Mouse (Mus musculus) heart, embryonic 11.5 days (tissue): ENCODE results near the gene Cecr2. TPM values are rescaled to one million over a fixed set of nuclear protein-coding genes. Genes with fewer than 3 reads are reported as not detected.

Source experiments
- ATAC-seq: fragments of 200-750 bp; cut with Nextera tagmentation; replicated peaks from 2 replicates; pipeline ENCODE4 v1.8.0; 2017; ENCODE audit warnings: moderate library complexity; ENCODE audit not compliant: insufficient number of reproducible peaks, low FRiP score, low TSS enrichment
- H3K27ac ChIP-seq: fragments of 300-500 bp; sonication (generic); 2 replicates; pipeline ENCODE4 v1.5.1; 2014; ENCODE audit warnings: mild to moderate bottlenecking, low read depth, low read length
- H3K27me3 ChIP-seq: fragments of 300-500 bp; sonication (generic); 2 replicates; pipeline ENCODE4 v1.6.1; 2014; ENCODE audit warnings: mild to moderate bottlenecking, low read length, mixed read lengths; ENCODE audit not compliant: control insufficient read depth, insufficient read depth
- H3K36me3 ChIP-seq: fragments of 300-500 bp; sonication (generic); 2 replicates; pipeline ENCODE4 v1.6.1; 2014; ENCODE audit warnings: mild to moderate bottlenecking, low read length, moderate library complexity, mixed read lengths; ENCODE audit not compliant: control insufficient read depth, insufficient read depth
- H3K4me1 ChIP-seq: fragments of 300-500 bp; sonication (generic); 2 replicates; pipeline ENCODE4 v1.6.1; 2014; ENCODE audit warnings: low read length; ENCODE audit not compliant: control insufficient read depth, insufficient read depth
- H3K4me2 ChIP-seq: fragments of 300-500 bp; sonication (generic); 2 replicates; pipeline ENCODE4 v1.6.1; 2014; ENCODE audit warnings: mild to moderate bottlenecking, moderate library complexity
- H3K4me3 ChIP-seq: fragments of 300-500 bp; sonication (generic); 2 replicates; pipeline ENCODE4 v1.5.1; 2014; ENCODE audit warnings: low read depth, low read length
- H3K9ac ChIP-seq: fragments of 300-500 bp; sonication (generic); 2 replicates; pipeline ENCODE4 v1.6.1; 2014; ENCODE audit warnings: mild to moderate bottlenecking, low read depth, low read length, moderate library complexity
- H3K9me3 ChIP-seq: fragments of 300-500 bp; sonication (generic); replicated peaks from 2 replicates; pipeline ENCODE4 v1.6.1; 2016; ENCODE audit warnings: low read length; ENCODE audit not compliant: control insufficient read depth
- WGBS: fragments of 180-500 bp; shearing (Covaris S2); extraction: QIAGEN DNeasy Blood & Tissue Kit; methylation state at CpG from one replicate; pipeline ENCODE4 v1.1.7; 2014; ENCODE audit not compliant: insufficient replicate concordance; 5-methylcytosine and 5-hydroxymethylcytosine counted together
- polyA plus RNA-seq: library from polyadenylated mRNA; unstranded; fragments of >200 nt; fragmentation: Nextera tagmentation; extraction: Ambion mirVana; gene quantifications from 2 replicates; pipeline ENCODE4 v1.2.1, GENCODE M21; 2014

Gene Cecr2
- polyA plus RNA-seq, 1 experiment from 2014 or later, result 4.2 TPM

GRCm38 (mm10) chr6:120788904-120789303, 122.7 kb downstream of the Cecr2 start:
- Histone ChIP-seq H3K36me3 (peaks cover 6% of the 10 kb centered on the region), H3K27ac (no peak overlapping the region), H3K4me3 (no peak overlapping the region), H3K9me3 (no peaks in the 10 kb centered on the region), H3K4me1 (peaks cover 4% of the 10 kb centered on the region), H3K4me2 (no peak overlapping the region), H3K27me3 (no peaks in the 10 kb centered on the region), H3K9ac (no peak overlapping the region)
- no peak for ATAC-seq

GRCm38 (mm10) chr6:120790153-120790552, 124.0 kb downstream of the Cecr2 start:
- 72% methylated on average over 11 of the region's 11 CpGs for WGBS
- no peak overlapping the region for H3K4me2 ChIP-seq

GRCm38 (mm10) chr6:120790717-120791116, 124.5 kb downstream of the Cecr2 start:
- Histone ChIP-seq H3K9me3 (no peaks in the 10 kb centered on the region), H3K4me2 (no peak overlapping the region), H3K27ac (no peak overlapping the region), H3K9ac (no peak overlapping the region), H3K27me3 (no peaks in the 10 kb centered on the region), H3K36me3 (peaks cover 13% of the 10 kb centered on the region), H3K4me1 (peaks cover 2% of the 10 kb centered on the region), H3K4me3 (no peak overlapping the region)
- WGBS, result 81% methylated on average over 5 of the region's 5 CpGs
- ATAC-seq, result no peak

More at GRCm38 (mm10) chr6:120790153-120790552, 124.0 kb downstream of the Cecr2 start:
- no peaks in the 10 kb centered on the region for H3K27me3 ChIP-seq
- ATAC-seq, result no peak
- H3K36me3 ChIP-seq, result peaks cover 12% of the 10 kb centered on the region
- no peaks in the 10 kb centered on the region for H3K9me3 ChIP-seq
- peaks cover 2% of the 10 kb centered on the region for H3K4me1 ChIP-seq
- no peak overlapping the region for H3K9ac ChIP-seq
- no peak overlapping the region for H3K4me3 ChIP-seq
- no peak overlapping the region for H3K27ac ChIP-seq

- 87% methylated on average over 8 of the region's 8 CpGs for WGBS
- H3K9me3 ChIP-seq, result no peaks in the 10 kb centered on the region
- H3K4me3 ChIP-seq, result no peak overlapping the region
- peaks cover 25% of the 10 kb centered on the region for H3K36me3 ChIP-seq
- H3K9ac ChIP-seq, result no peak overlapping the region
- no peak overlapping the region for H3K4me2 ChIP-seq
- peaks cover 2% of the 10 kb centered on the region; the same call in 1 of the 2 replicates for H3K4me1 ChIP-seq
- ATAC-seq, result no peak
- H3K27ac ChIP-seq, result no peak overlapping the region
- H3K27me3 ChIP-seq, result no peaks in the 10 kb centered on the region
Measured at GRCm38 (mm10) chr6:120792947-120793346, 126.8 kb downstream of the Cecr2 start.

GRCm38 (mm10) chr6:120795422-120796086, 129.4 kb downstream of the Cecr2 start:
- Histone ChIP-seq H3K4me2 (no peak overlapping the region), H3K9ac (no peak overlapping the region), H3K36me3 (peaks cover 28% of the 10 kb centered on the region), H3K4me3 (no peak overlapping the region), H3K27ac (no peak overlapping the region), H3K9me3 (no peaks in the 10 kb centered on the region), H3K27me3 (no peaks in the 10 kb centered on the region), H3K4me1 (no peaks in the 10 kb centered on the region)
- ATAC-seq, result no peak
- WGBS, result 70% methylated on average over 5 of the region's 5 CpGs

GRCm38 (mm10) chr6:120796111-120796510, 129.9 kb downstream of the Cecr2 start:
- Histone ChIP-seq H3K27ac (no peak overlapping the region), H3K4me3 (no peak overlapping the region), H3K9ac (no peak overlapping the region), H3K4me1 (no peaks in the 10 kb centered on the region), H3K36me3 (peaks cover 28% of the 10 kb centered on the region), H3K9me3 (no peaks in the 10 kb centered on the region), H3K27me3 (no peaks in the 10 kb centered on the region), H3K4me2 (no peak overlapping the region)
- no peak for ATAC-seq
- 86% methylated on average over 2 of the region's 2 CpGs for WGBS

GRCm38 (mm10) chr6:120798019-120798418, 131.8 kb downstream of the Cecr2 start:
- Histone ChIP-seq H3K4me3 (no peak overlapping the region), H3K9ac (no peak overlapping the region), H3K27ac (no peak overlapping the region), H3K4me2 (no peak overlapping the region), H3K27me3 (no peaks in the 10 kb centered on the region), H3K36me3 (peaks cover 33% of the 10 kb centered on the region), H3K9me3 (no peaks in the 10 kb centered on the region), H3K4me1 (no peaks in the 10 kb centered on the region)
- no peak for ATAC-seq
- WGBS, result 79% methylated on average over 7 of the region's 7 CpGs

- H3K4me3 ChIP-seq, result no peak overlapping the region
- H3K36me3 ChIP-seq, result peaks cover 36% of the 10 kb centered on the region
- no peak for ATAC-seq
- H3K27ac ChIP-seq, result no peak overlapping the region
- no peaks in the 10 kb centered on the region for H3K9me3 ChIP-seq
- no peak overlapping the region for H3K4me2 ChIP-seq
- H3K27me3 ChIP-seq, result no peaks in the 10 kb centered on the region
- no peaks in the 10 kb centered on the region for H3K4me1 ChIP-seq
- H3K9ac ChIP-seq, result no peak overlapping the region
- WGBS, result 88% methylated on average over 4 of the region's 4 CpGs
Measured at GRCm38 (mm10) chr6:120798905-120799304, 132.7 kb downstream of the Cecr2 start.

- Histone ChIP-seq H3K36me3 (peaks cover 36% of the 10 kb centered on the region), H3K9ac (no peak overlapping the region), H3K4me3 (no peak overlapping the region), H3K27me3 (no peaks in the 10 kb centered on the region), H3K4me1 (no peaks in the 10 kb centered on the region), H3K27ac (no peak overlapping the region), H3K4me2 (no peak overlapping the region), H3K9me3 (no peaks in the 10 kb centered on the region)
- no peak for ATAC-seq
- WGBS, result 81% methylated on average over 4 of the region's 4 CpGs
Measured at GRCm38 (mm10) chr6:120799581-120800041, 133.4 kb downstream of the Cecr2 start.
